Mouse (Mus musculus) cerebral cortex, adult 2 months (tissue): ENCODE measurements around the gene Zfp977.

Experiments
- WGBS: fragments of 180-500 bp; shearing (Covaris S2); methylation state at CpG from one replicate; pipeline ENCODE4 v1.1.7; 2018; 5-methylcytosine and 5-hydroxymethylcytosine counted together

Zfp977 gene

DNA sequence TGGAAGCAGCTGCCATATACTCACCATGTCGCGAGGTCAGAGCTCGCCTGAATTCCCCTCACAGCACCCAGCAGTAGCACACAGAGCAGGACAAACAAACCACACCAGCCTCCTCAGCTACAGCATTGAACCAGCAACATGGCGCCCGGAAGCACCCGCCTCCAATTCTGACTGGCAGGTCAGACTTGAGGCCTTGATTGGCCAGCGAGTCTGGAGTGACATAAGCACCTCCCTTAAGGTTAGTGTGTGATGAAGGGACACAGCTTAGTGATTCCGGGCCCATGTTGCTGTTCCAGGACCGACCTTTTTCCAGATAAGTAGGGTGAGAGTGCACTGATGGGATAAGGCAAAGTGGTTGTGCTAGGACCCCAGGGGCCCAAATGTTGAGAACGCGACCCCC, at the start of gene Zfp977:
Zfp977 (minus strand) TSS at position 135 of the 400 bp plus-strand sequence.
- WGBS, result 92% methylated on average over 11 of the region's 11 CpGs

DNA sequence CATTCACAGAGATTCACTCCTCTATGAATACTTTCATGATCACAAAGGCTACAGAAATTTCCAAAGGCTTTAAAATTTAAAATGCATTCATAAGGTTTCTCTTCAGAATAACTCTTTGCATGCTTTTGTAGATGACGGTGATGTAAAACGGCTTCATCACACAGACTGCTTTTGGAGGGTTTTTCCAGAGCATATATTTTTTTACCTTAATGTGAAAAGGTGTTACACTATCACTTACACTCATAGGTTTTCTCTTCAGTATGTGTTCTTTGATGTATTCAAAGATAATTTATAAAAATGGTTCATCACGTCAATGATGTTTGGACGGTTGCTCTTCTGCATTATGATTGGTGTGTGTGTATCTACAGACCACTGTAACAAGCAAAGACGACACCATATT, 13.9 kb downstream of the Zfp977 start, which contains the start of gene Gm21028:
Gm21028 (minus strand) TSS at position 101 of the 400 bp plus-strand sequence.
- 92% methylated on average over 5 of the region's 5 CpGs for WGBS

GRCm38 (mm10) chr7:42551766-42552165, 40.6 kb downstream of the Zfp977 start:
- 77% methylated on average over 3 of the region's 3 CpGs for WGBS
